Mouse (Mus musculus) neural tube, embryonic 11.5 days (tissue): ENCODE data around the gene Sbp. TPM values are rescaled to one million over a fixed set of nuclear protein-coding genes. Genes with fewer than 3 reads are reported as not detected.
A peak's percentile ranks its signal among the peaks of the same experiment; 100 is the strongest.

ENCODE experiments used
- ATAC-seq: fragments of 200-750 bp; cut with Nextera tagmentation; 2 replicates; pipeline ENCODE4 v1.8.0; 2017; ENCODE audit warnings: moderate number of reproducible peaks, mild to moderate bottlenecking, moderate TSS enrichment, moderate library complexity; ENCODE audit not compliant: insufficient read depth, low FRiP score, low TSS enrichment
- DNase-seq: peaks from one replicate; pipeline ENCODE4 v3.0.0-alpha.2; 2015; ENCODE audit warnings: low spot score
- H3K27ac ChIP-seq: fragments of 300-500 bp; sonication (generic); 2 replicates; pipeline ENCODE4 v1.5.1; 2014; ENCODE audit warnings: low read depth, mild to moderate bottlenecking, low read length
- H3K27me3 ChIP-seq: fragments of 300-500 bp; sonication (generic); 2 replicates; pipeline ENCODE4 v1.6.1; 2014; ENCODE audit warnings: mild to moderate bottlenecking, low read length, mixed read lengths; ENCODE audit not compliant: control insufficient read depth, insufficient read depth
- H3K36me3 ChIP-seq: fragments of 300-500 bp; sonication (generic); 2 replicates; pipeline ENCODE4 v1.6.1; 2014; ENCODE audit warnings: mild to moderate bottlenecking, low read length, moderate library complexity, mixed read lengths; ENCODE audit not compliant: control insufficient read depth, insufficient read depth
- H3K4me1 ChIP-seq: fragments of 300-500 bp; sonication (generic); 2 replicates; pipeline ENCODE4 v1.6.1; 2014; ENCODE audit warnings: low read length, mixed read lengths; ENCODE audit not compliant: control insufficient read depth, insufficient read depth
- H3K4me2 ChIP-seq: fragments of 300-500 bp; sonication (generic); 2 replicates; pipeline ENCODE4 v1.6.1; 2014; ENCODE audit warnings: low read depth, mild to moderate bottlenecking, moderate library complexity
- H3K4me3 ChIP-seq: fragments of 300-500 bp; sonication (generic); 2 replicates; pipeline ENCODE4 v1.5.1; 2014; ENCODE audit warnings: low read depth, low read length
- H3K9ac ChIP-seq: fragments of 300-500 bp; sonication (generic); 2 replicates; pipeline ENCODE4 v1.6.1; 2014; ENCODE audit warnings: mild to moderate bottlenecking, low read length
- H3K9me3 ChIP-seq: fragments of 300-500 bp; sonication (generic); 2 replicates; pipeline ENCODE4 v1.6.1; 2016; ENCODE audit warnings: low read length; ENCODE audit not compliant: control insufficient read depth
- WGBS: fragments of 180-500 bp; shearing (Covaris S2); extraction: QIAGEN DNeasy Blood & Tissue Kit; methylation state at CpG from one replicate; pipeline ENCODE4 v1.1.7; 2014; 5-methylcytosine and 5-hydroxymethylcytosine counted together
- polyA plus RNA-seq: library from polyadenylated mRNA; unstranded; fragments of >200 nt; fragmentation: Nextera tagmentation; extraction: Ambion mirVana; gene quantifications from 2 replicates; pipeline ENCODE4 v1.2.1, GENCODE M21; 2014

The Sbp gene
- polyA plus RNA-seq, 1 experiment from 2014 or later = not detected

DNA sequence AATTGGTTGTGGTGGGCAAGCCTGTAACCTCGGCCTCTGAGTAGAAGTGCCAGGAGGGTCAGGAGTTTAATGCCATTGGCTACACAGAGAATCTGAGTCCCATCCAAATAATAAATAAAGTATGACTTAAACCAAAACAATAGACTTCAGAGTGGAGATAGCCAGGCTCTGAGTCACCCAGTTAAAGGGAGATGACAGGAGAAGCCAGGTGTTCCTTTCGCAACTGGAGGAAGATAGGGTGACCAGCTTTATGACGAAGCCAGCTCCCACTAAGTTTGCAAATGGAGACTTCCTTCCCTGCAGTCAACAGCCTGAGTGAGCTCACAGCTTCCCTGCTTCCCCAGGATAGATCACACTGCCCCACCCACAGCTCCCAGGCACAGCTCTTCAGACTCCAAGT is 38.0 kb downstream of the Sbp start:
- WGBS = 65% methylated on average over 3 of the region's 3 CpGs
- H3K4me2 ChIP-seq = no peak overlapping the region
- H3K27me3 ChIP-seq = no peaks in the 10 kb centered on the region
- H3K9me3 ChIP-seq = no peaks in the 10 kb centered on the region
- no peak overlapping the region for H3K9ac ChIP-seq
- ATAC-seq = no peak
- DNase-seq = no peak
- no peaks in the 10 kb centered on the region for H3K36me3 ChIP-seq
- H3K4me3 ChIP-seq = no peak overlapping the region
- H3K4me1 ChIP-seq = no peaks in the 10 kb centered on the region
- no peak overlapping the region for H3K27ac ChIP-seq

DNA sequence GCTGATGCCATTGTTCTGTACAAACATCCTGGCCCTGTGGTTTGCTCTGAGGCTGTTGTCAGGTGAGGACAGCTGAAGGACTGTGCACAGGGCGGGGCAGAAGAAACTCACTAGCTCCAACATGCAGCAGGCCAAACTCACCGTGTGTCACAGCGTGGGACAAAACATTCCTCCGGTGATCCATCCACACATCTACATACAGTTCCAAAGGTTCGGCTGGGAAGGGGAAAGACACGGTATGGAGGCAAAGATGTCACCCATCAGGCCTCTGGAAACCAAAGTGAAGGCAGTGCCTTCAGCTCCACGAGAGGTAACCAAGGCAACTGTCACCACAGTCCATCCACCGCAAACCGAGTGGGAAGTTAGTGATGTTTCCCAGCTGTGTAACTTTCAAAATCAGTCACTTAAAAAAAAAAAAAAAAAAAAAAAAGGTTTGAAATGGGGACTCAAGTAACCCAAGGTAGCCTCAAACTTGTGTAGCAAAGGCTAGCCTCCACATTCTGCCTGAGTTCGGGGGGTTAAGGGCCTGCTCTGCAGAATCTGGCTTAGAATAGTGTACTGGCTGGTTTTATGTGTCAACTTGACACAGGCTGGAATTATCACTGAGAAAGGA is 38.9 kb downstream of the Sbp start, which contains the start of gene Prss30:
Gene Prss30 (minus strand): TSS at position 270 of the 613 bp plus-strand sequence.
- no peak for DNase-seq
- Histone ChIP-seq H3K9me3 (no peaks in the 10 kb centered on the region), H3K4me1 (no peaks in the 10 kb centered on the region), H3K4me3 (no peak within 1 kb of the TSS), H3K36me3 (no peaks in the 10 kb centered on the region), H3K9ac (no peak within 1 kb of the TSS), H3K4me2 (no peak within 1 kb of the TSS), H3K27me3 (no peaks in the 10 kb centered on the region), H3K27ac (no peak within 1 kb of the TSS)
- ATAC-seq = no peak
- WGBS = 77% methylated on average over 10 of the region's 10 CpGs

DNA sequence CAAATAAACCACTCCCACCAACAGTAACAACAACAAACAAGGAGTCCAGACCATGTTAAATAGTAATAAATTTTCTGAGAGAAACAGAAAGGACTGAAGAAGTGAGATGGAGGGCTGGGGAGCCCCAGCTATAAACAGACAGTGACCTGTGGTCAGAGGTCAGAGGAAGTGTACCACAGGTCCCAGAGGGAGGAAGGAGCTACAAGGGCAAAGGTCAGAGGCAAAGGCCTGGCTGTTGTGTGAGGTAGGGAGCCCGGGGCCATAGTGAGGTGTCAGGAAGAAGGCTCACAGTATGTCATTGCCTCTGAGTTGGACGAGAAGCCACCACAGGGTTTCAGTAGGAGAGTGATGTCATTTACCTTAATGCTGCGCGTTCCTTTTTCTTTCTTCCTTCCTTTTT is 41.4 kb downstream of the Sbp start:
- Histone ChIP-seq H3K9me3 (no peaks in the 10 kb centered on the region), H3K9ac (no peak overlapping the region), H3K4me2 (no peak overlapping the region), H3K27ac (no peak overlapping the region), H3K4me3 (no peak overlapping the region), H3K4me1 (no peaks in the 10 kb centered on the region), H3K27me3 (no peaks in the 10 kb centered on the region), H3K36me3 (no peaks in the 10 kb centered on the region)
- no peak for ATAC-seq
- WGBS = 45% methylated on average over 4 of the region's 4 CpGs
- DNase-seq = no peak

DNA sequence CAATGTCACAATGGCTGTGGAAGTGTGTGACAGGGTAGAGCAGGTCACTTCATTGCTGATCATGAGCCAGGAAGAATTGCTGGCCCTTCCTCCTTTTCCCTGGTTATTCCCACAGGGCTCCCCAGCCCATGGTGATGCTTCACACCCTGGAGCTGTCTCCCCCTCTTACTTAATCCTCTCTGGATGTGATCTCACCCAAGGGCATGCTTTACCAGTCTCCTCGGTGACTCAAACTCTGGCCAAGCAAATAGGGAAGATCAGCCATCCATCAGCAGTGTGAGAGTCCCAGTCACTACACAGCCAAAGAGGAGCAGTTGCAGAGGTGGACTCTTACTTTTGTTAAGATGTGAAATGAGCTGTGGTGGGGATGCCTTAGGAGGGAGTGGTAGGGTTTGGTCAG is 43.5 kb downstream of the Sbp start:
- no peaks in the 10 kb centered on the region for H3K4me1 ChIP-seq
- no peaks in the 10 kb centered on the region for H3K9me3 ChIP-seq
- H3K4me2 ChIP-seq = no peak overlapping the region
- no peak overlapping the region for H3K27ac ChIP-seq
- H3K36me3 ChIP-seq = no peaks in the 10 kb centered on the region
- no peak overlapping the region for H3K9ac ChIP-seq
- no peak overlapping the region for H3K4me3 ChIP-seq
- ATAC-seq = no peak
- no peak for DNase-seq
- H3K27me3 ChIP-seq = no peaks in the 10 kb centered on the region
- WGBS = 93% methylated on average over 1 of the region's 1 CpGs

DNA sequence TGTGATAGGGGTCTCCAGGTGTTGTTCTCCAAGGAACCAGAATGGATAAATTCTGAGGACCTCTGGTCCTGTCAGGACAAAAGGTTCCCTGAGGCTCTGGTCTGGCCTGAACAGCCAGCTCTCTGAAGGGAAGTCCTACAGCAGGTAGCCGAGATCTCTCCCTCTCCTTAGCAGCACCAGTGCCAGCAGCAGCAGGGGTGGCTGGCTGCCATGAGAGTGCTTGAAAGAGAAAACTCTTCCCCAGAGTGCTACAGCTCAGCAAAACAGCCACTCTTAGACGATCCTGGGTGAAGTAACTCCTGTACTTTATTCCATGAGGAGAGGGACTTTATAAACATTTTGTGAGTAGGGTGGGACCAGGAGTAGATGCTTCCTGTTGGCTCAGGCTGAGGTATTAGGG is 48.3 kb downstream of the Sbp start:
- H3K27me3 ChIP-seq = no peaks in the 10 kb centered on the region
- no peak overlapping the region for H3K4me2 ChIP-seq
- no peaks in the 10 kb centered on the region for H3K36me3 ChIP-seq
- no peak overlapping the region for H3K4me3 ChIP-seq
- ATAC-seq (no peak), DNase-seq (no peak)
- no peak overlapping the region for H3K9ac ChIP-seq
- no peaks in the 10 kb centered on the region for H3K9me3 ChIP-seq
- no peak overlapping the region for H3K27ac ChIP-seq
- WGBS = 47% methylated on average over 2 of the region's 2 CpGs
- H3K4me1 ChIP-seq = no peaks in the 10 kb centered on the region; the same call in 1 of the 2 replicates

DNA sequence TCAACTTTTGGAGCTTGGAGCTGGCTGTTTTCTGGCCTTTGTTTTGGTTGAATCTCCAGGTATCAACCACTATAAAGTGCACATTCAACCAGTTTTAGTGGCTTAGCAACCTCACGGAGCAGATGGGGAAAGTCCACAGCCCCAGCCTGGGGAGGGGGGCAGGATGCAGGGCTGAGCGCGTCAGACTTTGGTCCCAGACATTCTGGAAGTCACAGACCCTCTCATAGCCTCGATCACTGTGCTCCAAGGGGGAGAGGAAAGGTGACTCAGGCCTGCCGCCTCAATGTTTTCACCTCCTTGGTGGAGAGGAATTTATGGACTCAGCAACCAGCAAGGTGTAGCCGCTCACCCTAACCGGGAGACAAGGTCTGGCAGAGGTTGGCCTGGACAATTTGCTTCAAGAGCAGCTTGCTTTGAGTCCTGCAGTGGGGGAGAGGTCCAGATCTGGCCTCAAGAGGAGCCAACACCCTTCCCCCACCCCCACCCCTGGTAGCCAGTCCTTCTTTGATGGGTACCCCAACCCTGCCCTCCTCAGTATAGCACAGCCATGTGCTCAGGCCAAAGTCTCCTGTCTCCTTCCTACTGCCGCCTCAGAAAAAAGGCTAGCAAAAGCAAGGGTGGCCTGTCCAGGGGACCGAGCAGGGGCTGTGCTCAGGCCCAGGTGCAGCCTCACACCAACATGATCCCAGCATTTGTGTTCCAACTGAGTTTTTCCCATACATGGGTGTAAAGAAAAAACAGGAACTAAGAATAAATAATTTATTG is 51.5 kb downstream of the Sbp start:
- ATAC-seq (peak; percentile 75), DNase-seq (no peak)
- no peaks in the 10 kb centered on the region for H3K9me3 ChIP-seq
- H3K4me3 ChIP-seq = no peak overlapping the region
- WGBS = 65% methylated on average over 9 of the region's 9 CpGs
- no peaks in the 10 kb centered on the region for H3K27me3 ChIP-seq
- no peak overlapping the region for H3K27ac ChIP-seq
- peak overlapping the region; percentile 39 for H3K9ac ChIP-seq
- no peaks in the 10 kb centered on the region for H3K36me3 ChIP-seq
- no peaks in the 10 kb centered on the region; the same call in 1 of the 2 replicates for H3K4me1 ChIP-seq
- H3K4me2 ChIP-seq = peak overlapping the region; percentile 48

DNA sequence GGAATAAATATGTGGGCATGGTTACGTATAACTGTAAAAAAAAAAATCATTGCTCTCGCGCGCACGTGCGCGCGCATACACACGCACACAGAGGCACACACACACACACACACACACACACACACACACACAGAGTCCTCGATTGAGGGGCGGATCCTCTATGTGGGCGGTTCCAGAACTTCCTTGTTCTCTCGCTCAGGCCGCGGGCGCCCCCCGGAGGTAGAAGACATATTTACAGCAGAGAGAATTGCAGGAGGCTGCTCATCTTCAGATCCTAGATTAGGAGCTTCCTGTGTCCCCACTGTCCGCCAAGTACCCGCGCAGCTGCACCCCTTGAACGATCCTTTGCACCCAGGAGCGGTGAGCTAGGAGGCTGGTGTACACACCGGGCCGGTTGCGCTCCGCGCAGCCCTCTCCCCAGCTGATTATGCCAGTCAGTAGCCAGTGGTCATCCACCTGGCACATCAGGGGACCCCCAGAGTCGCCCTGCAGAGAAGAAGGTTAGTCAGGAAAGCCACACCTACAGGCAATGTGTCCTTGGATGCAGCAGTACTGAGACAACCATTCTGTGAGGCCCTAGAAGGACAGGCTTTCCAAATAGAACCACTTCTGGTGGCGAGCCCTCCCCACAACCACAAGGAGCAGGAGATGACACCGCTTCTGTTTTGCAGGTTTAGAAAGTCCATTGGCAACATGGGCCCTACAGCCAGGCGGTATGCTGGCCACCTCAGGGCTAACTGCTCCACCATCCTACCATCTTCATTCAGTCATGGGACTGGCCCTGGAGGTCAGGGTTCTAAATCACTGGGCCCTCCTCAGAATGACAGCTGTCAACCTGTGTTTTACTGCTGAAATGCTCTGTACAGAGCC is 52.3 kb downstream of the Sbp start:
- Histone ChIP-seq H3K4me1 (no peaks in the 10 kb centered on the region; the same call in 1 of the 2 replicates), H3K4me3 (0 out of 2 replicates have a peak overlapping the region, but pooled peaks have one; percentile 10), H3K9ac (peak overlapping the region; percentile 44), H3K36me3 (no peaks in the 10 kb centered on the region), H3K9me3 (no peaks in the 10 kb centered on the region), H3K27ac (no peak overlapping the region), H3K4me2 (peak overlapping the region; percentile 48), H3K27me3 (no peaks in the 10 kb centered on the region)
- ATAC-seq (peak; percentile 71), DNase-seq (peak; percentile 93)
- WGBS = 10% methylated on average over 31 of the region's 31 CpGs

DNA sequence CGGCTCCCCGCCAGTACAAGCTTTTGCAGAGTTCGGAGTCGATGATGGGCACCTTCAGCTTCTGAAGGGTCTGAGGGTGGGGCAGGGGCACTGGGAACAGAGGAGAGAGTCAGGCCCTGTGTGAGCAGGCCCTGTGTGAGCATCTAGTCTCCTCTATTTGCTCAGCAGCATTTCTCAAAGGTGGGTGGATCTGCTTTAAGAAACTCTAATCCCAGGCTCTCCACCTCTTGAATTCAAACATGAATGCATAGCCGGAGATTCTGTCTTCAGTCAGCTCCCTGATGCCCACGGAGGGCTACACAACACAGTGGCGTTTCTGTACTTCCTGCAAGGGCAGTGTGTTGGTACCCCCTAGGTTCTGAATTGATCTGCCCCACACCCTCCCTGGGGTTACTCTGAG is 53.2 kb downstream of the Sbp start:
- H3K27me3 ChIP-seq = no peaks in the 10 kb centered on the region
- 68% methylated on average over 7 of the region's 7 CpGs for WGBS
- DNase-seq = peak; percentile 7
- no peak overlapping the region for H3K9ac ChIP-seq
- no peak overlapping the region for H3K4me2 ChIP-seq
- no peaks in the 10 kb centered on the region; the same call in 1 of the 2 replicates for H3K4me1 ChIP-seq
- H3K27ac ChIP-seq = no peak overlapping the region
- no peak overlapping the region for H3K4me3 ChIP-seq
- no peak for ATAC-seq
- no peaks in the 10 kb centered on the region for H3K9me3 ChIP-seq
- no peaks in the 10 kb centered on the region for H3K36me3 ChIP-seq
